Mouse (Mus musculus) small intestine, adult 2 months (tissue): ENCODE results near the gene Cdk2ap2.

Source experiments
- CTCF ChIP-seq: fragments of 200-500 bp; IDR thresholded peaks from 2 replicates; pipeline ENCODE4 v1.5.1; 2012; ENCODE audit warnings: low read depth, mild to moderate bottlenecking, control low read depth, inconsistent platforms, low read length, moderate library complexity, mixed read lengths; ENCODE audit not compliant: insufficient replicate concordance, insufficient read length; ENCODE audit errors: extremely low read depth
- POLR2A ChIP-seq: fragments of 200-500 bp; IDR thresholded peaks from 2 replicates; pipeline ENCODE4 v1.6.1; 2012; ENCODE audit warnings: low read depth, mild to moderate bottlenecking, control low read depth, inconsistent platforms, low read length, moderate library complexity

DNA sequence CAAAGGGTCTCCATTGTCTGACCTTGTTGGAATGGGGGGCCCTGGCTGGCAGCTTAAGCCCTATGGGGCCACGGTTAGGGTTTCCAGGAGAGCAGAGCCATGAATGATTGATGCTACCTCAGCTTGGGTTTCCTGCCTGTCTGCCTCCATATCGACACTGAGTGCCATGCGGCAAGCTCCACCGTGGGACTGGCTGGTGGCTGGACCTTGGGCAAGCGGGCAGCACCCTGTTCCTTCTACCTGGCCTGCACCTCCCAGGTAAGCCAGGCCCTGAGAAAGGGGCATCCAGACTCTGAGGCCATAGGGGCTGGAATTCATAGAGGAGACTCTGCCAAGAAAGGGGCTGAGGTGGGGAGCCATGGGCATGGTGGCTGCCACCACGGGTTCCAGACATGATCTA, 43.2 kb downstream of the Cdk2ap2 start:
- TF ChIP-seq POLR2A: no peak
- no peak for TF ChIP-seq CTCF
